Mouse (Mus musculus) spleen, adult 12 weeks (tissue): Measurements from ENCODE around the gene Gm10439.
"Not testable (repeated sequence)": the region's sequence is repeated elsewhere in the genome, so short reads cannot be mapped to it uniquely, and the experiment has no call there.

ENCODE experiments used
- DNase-seq: peaks from one replicate; pipeline ENCODE4 v3.0.0; 2022; ENCODE audit warnings: low spot score

Gm10439 gene

GRCm38 (mm10) chrX:149594270-149594669, at the start of gene Gm10439:
Gm10439 (plus strand) TSS chrX:149594570.
- not testable (repeated sequence) for DNase-seq
